Mouse (Mus musculus): ENCODE data around the gene Kif21b. TPM values are rescaled to one million over a fixed set of nuclear protein-coding genes. Genes with fewer than 3 reads are reported as not detected.
A peak's percentile ranks its signal among the peaks of the same experiment; 100 is the strongest.

Gene Kif21b
- total and polyA plus RNA-seq, 3 experiments: 4.0 to 34.0 TPM; not detected in 1

- no peak overlapping the region for H3K27ac ChIP-seq (ENCODE audit: control insufficient read depth, low read depth, low read length)
- H3K9ac ChIP-seq (ENCODE audit: control insufficient read depth, low read depth, low read length, poor library complexity, severe bottlenecking): no peak overlapping the region
These were observed 5.4 kb downstream of the Kif21b start for GRCm38 (mm10) chr1:136136547-136136946.

GRCm38 (mm10) chr1:136137071-136137531 lies 5.9 kb downstream of the Kif21b start:
- DNase-seq (ENCODE audit: low read depth, low spot score): no peak
- no peak overlapping the region for H3K27ac ChIP-seq (ENCODE audit: control insufficient read depth, low read depth, low read length)
- H3K4me3 ChIP-seq (ENCODE audit: control insufficient read depth in 1 of 2, insufficient read depth in 1 of 2, low read depth in 2 of 2, low read length in 2 of 2): no peak overlapping the region
- no peak overlapping the region for H3K9ac ChIP-seq (ENCODE audit: control insufficient read depth, low read depth, low read length, poor library complexity, severe bottlenecking)
- peaks cover 34 to 59% of the 10 kb centered on the region in 2 experiments for H3K4me1 ChIP-seq (ENCODE audit: control insufficient read depth in 1 of 2, insufficient read depth in 2 of 2, low read length in 2 of 2)
- peaks cover 0 to 37% of the 10 kb centered on the region in 2 experiments; a peak in 3 of 4 replicates for H3K36me3 ChIP-seq (ENCODE audit: control insufficient read depth in 1 of 2, insufficient read depth in 2 of 2, low read length in 2 of 2)
- TF ChIP-seq TAL1 (IDR thresholded peaks at IDR 0.05; ENCODE audit: low read length): no peak
- 0 out of 2 replicates have a peak, but pooled peaks have one; percentile 0 for TF ChIP-seq MAZ (IDR thresholded peaks at IDR 0.05; ENCODE audit: low read depth, low read length)
- no peaks in the 10 kb centered on the region for H3K27me3 ChIP-seq (ENCODE audit: control insufficient read depth in 1 of 2, insufficient read depth in 2 of 2, low read length in 2 of 2)
- no peaks in the 10 kb centered on the region for H3K9me3 ChIP-seq (replicated peaks; ENCODE audit: insufficient read depth, low read length)
- H3K79me2 ChIP-seq (ENCODE audit: control insufficient read depth, insufficient read depth, low read length, poor library complexity): peaks cover 13% of the 10 kb centered on the region

More at GRCm38 (mm10) chr1:136136547-136136946, 5.4 kb downstream of the Kif21b start:
- Histone ChIP-seq H3K79me2 (ENCODE audit: control insufficient read depth, insufficient read depth, low read length, poor library complexity) (peaks cover 18% of the 10 kb centered on the region), H3K4me3 (ENCODE audit: control insufficient read depth in 1 of 2, insufficient read depth in 1 of 2, low read depth in 2 of 2, low read length in 2 of 2) (no peak overlapping the region), H3K36me3 (ENCODE audit: control insufficient read depth in 1 of 2, insufficient read depth in 2 of 2, low read length in 2 of 2) (peaks cover 0 to 37% of the 10 kb centered on the region in 2 experiments; a peak in 3 of 4 replicates), H3K27me3 (ENCODE audit: control insufficient read depth in 1 of 2, insufficient read depth in 2 of 2, low read length in 2 of 2) (no peaks in the 10 kb centered on the region), H3K4me1 (ENCODE audit: control insufficient read depth in 1 of 2, insufficient read depth in 2 of 2, low read length in 2 of 2) (peaks cover 34 to 61% of the 10 kb centered on the region in 2 experiments), H3K9me3 (replicated peaks; ENCODE audit: insufficient read depth, low read length) (no peaks in the 10 kb centered on the region)
- no peak for DNase-seq (ENCODE audit: low read depth, low spot score)
- TF ChIP-seq NRF1 (IDR thresholded peaks at IDR 0.05; ENCODE audit: insufficient read depth, low read depth, low read length, poor library complexity, severe bottlenecking): no peak
- no peak for TF ChIP-seq ELF1 (IDR thresholded peaks at IDR 0.05; ENCODE audit: low read depth, low read length)
- no peak for TF ChIP-seq MAX (IDR thresholded peaks at IDR 0.05; ENCODE audit: low read length)
- no peak for TF ChIP-seq MAFK (IDR thresholded peaks at IDR 0.05; ENCODE audit: borderline replicate concordance, low read depth, low read length)
- TF ChIP-seq MYB (IDR thresholded peaks at IDR 0.05; ENCODE audit: low read depth, low read length): no peak
- no peak for TF ChIP-seq GABPA (IDR thresholded peaks at IDR 0.05; ENCODE audit: low read depth, low read length)
- no peak for TF ChIP-seq JUND (IDR thresholded peaks at IDR 0.05; ENCODE audit: low read depth, low read length)

GRCm38 (mm10) chr1:136137575-136137974 lies 6.4 kb downstream of the Kif21b start:
- Histone ChIP-seq H3K27me3 (ENCODE audit: control insufficient read depth in 1 of 2, insufficient read depth in 2 of 2, low read length in 2 of 2) (no peaks in the 10 kb centered on the region), H3K4me3 (ENCODE audit: control insufficient read depth in 1 of 2, insufficient read depth in 1 of 2, low read depth in 2 of 2, low read length in 2 of 2) (no peak overlapping the region), H3K79me2 (ENCODE audit: control insufficient read depth, insufficient read depth, low read length, poor library complexity) (peaks cover 9% of the 10 kb centered on the region; the same call in 1 of the 2 replicates), H3K36me3 (ENCODE audit: control insufficient read depth in 1 of 2, insufficient read depth in 2 of 2, low read length in 2 of 2) (peaks cover 0 to 37% of the 10 kb centered on the region in 2 experiments; a peak in 3 of 4 replicates), H3K27ac (ENCODE audit: control insufficient read depth, low read depth, low read length) (no peak overlapping the region), H3K9me3 (replicated peaks; ENCODE audit: insufficient read depth, low read length) (no peaks in the 10 kb centered on the region), H3K4me1 (ENCODE audit: control insufficient read depth in 1 of 2, insufficient read depth in 2 of 2, low read length in 2 of 2) (peaks cover 30 to 54% of the 10 kb centered on the region in 2 experiments), H3K9ac (ENCODE audit: control insufficient read depth, low read depth, low read length, poor library complexity, severe bottlenecking) (no peak overlapping the region)
- DNase-seq (ENCODE audit: low read depth, low spot score): peak; percentile 73
- TF ChIP-seq NRF1 (IDR thresholded peaks at IDR 0.05; ENCODE audit: insufficient read depth, low read depth, low read length, poor library complexity, severe bottlenecking) (no peak), ZNF384 (IDR thresholded peaks at IDR 0.05; ENCODE audit: low read depth, low read length) (no peak), TCF12 (IDR thresholded peaks at IDR 0.05; ENCODE audit: low read depth, low read length) (no peak), ELF1 (IDR thresholded peaks at IDR 0.05; ENCODE audit: low read depth, low read length) (no peak), JUND (IDR thresholded peaks at IDR 0.05; ENCODE audit: low read depth, low read length) (no peak), USF1 (IDR thresholded peaks at IDR 0.05; ENCODE audit: low read depth, low read length) (no peak), E2F4 (IDR thresholded peaks at IDR 0.05; ENCODE audit: borderline replicate concordance, low read depth, low read length) (no peak), KAT2A (conservative IDR thresholded peaks at IDR 0.05; ENCODE audit: low read depth, low read length) (no peak), RAD21 (IDR thresholded peaks at IDR 0.05; ENCODE audit: low read depth, low read length) (no peak), MEF2A (IDR thresholded peaks at IDR 0.05; ENCODE audit: extremely low read depth, insufficient replicate concordance, low read depth, low read length, poor library complexity, severe bottlenecking) (no peak), MXI1 (IDR thresholded peaks at IDR 0.05; ENCODE audit: low read depth, low read length) (0 out of 2 replicates have a peak, but pooled peaks have one; percentile 39), USF2 (IDR thresholded peaks at IDR 0.05; ENCODE audit: borderline replicate concordance in 1 of 2, insufficient read depth in 1 of 2, low read depth in 1 of 2, low read length in 2 of 2) (no peak), SMC3 (IDR thresholded peaks at IDR 0.05; ENCODE audit: low read depth, low read length) (no peak), UBTF (IDR thresholded peaks at IDR 0.05; ENCODE audit: borderline replicate concordance, insufficient read depth, low read depth, low read length) (no peak), MAX (IDR thresholded peaks at IDR 0.05; ENCODE audit: low read length) (no peak), ZKSCAN1 (IDR thresholded peaks at IDR 0.05; ENCODE audit: low read depth, low read length) (no peak), POLR2AphosphoS5 (IDR thresholded peaks at IDR 0.05; ENCODE audit: borderline replicate concordance, low read depth, low read length) (no peak), EP300 (IDR thresholded peaks at IDR 0.05; ENCODE audit: low read depth in 1 of 2, low read length in 2 of 2) (0 out of 4 replicates have a peak, but pooled peaks of 1 of the 2 experiments have one; percentile 11)
